Mouse (Mus musculus) cerebellum, adult 2 months (tissue): Measurements from ENCODE around the gene Clasp1.
A peak's percentile ranks its signal among the peaks of the same experiment; 100 is the strongest.

Experiments used
- CTCF ChIP-seq: fragments of 200-500 bp; IDR thresholded peaks from 2 replicates; pipeline ENCODE4 v1.5.1; 2011; ENCODE audit warnings: low read depth, mild to moderate bottlenecking, control low read depth, low read length, moderate library complexity, borderline replicate concordance; ENCODE audit not compliant: insufficient read depth
- POLR2A ChIP-seq: fragments of 200-500 bp; IDR thresholded peaks from 2 replicates; pipeline ENCODE4 v1.6.1; 2011; ENCODE audit warnings: low read length, control low read depth, borderline replicate concordance; ENCODE audit not compliant: insufficient read depth

DNA sequence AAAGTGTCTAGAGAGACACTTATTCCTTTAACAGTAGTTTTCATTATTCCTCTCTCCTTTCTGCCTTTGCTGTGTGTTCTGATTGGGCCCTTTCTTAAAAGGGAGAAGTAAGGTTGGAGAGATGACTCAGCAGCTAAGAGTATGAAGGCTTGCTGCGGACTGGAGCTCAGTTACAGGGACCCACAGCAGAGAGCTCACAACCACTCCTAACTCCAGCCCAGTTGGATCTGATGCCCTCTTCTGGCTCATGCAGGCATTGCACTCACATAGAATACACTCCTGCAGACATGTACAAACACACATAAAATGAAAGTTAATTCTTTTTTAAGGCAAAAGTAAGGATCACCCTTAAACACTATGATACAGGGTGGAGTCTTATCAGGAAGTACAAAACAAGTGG, 140.4 kb downstream of the Clasp1 start:
- peak; percentile 8; the same call in 1 of the 2 replicates for TF ChIP-seq CTCF
- no peak for TF ChIP-seq POLR2A
